Mouse (Mus musculus) ovary, adult 10 weeks (tissue): Measurements from ENCODE around the gene Sp2. TPM values are rescaled to one million over a fixed set of nuclear protein-coding genes. Genes with fewer than 3 reads are reported as not detected.

Experiments used
- polyA plus RNA-seq: library from polyadenylated mRNA; stranded (reverse); fragments of 350-450 nt; fragmentation: Illumina TruSeq; extraction: RNeasy Lipid Tissue Mini Kit (QIAGEN cat#74804); gene quantifications from one replicate; pipeline ENCODE4 v1.2.3, GENCODE M21; 2014

Gene Sp2
- 5.3 TPM for polyA plus RNA-seq

DNA sequence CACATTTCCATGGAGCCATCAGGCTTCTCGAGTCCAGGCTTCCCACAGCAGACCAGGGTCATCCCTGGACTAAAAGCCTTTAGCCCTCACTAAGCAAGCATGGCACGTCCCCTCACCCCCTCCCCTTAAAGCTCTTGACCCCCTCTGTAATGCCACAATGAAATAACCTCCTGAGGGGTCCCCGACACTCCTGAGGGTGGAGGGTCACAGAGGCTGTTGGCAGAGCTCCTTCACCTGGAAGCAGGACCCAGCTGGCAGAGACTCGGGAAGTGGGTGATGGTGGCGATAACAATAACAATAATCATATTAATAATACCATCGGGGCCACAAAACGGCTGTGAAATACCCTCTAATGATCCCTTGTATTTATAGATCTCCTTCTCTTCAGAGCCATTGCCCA, at the start of gene Sp2:
TSS of gene Sp2 (minus strand) at position 101 of the 400 bp plus-strand sequence.

GRCm38 (mm10) chr11:97029686-97030417, 47.1 kb upstream of the Sp2 start, which contains the start of gene Scrn2:
Scrn2 (plus strand) TSS chr11:97029938.

DNA sequence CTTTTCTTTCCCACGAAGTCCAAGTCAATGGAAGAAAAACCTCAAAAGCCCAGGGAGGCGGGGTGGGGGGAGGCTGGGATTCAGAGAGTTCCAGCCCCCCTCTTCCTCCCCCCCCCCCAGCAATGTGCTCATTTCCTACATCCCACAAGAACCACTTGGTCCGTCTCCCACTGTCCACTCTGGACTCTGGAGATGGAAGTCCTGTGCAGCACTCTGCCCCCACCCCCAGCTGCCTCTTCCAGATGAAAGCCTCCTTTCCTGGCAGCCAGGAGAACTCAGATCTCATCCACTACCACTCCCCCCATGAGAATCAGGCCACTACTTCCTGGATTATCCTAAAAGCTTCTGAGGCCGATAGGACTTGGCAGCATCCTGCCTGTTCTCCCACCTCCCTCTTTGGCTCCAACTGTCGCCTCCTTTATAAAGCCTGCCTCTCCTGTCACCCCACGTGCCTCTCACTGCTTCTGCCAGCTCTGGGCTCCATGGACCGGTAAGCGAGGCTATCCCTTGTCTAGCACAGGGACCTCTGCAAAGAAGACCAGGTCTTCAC, 30.4 kb upstream of the Sp2 start, which contains the start of gene Sp6:
TSS of gene Sp6 (plus strand) at position 274 of the 550 bp plus-strand sequence.

DNA sequence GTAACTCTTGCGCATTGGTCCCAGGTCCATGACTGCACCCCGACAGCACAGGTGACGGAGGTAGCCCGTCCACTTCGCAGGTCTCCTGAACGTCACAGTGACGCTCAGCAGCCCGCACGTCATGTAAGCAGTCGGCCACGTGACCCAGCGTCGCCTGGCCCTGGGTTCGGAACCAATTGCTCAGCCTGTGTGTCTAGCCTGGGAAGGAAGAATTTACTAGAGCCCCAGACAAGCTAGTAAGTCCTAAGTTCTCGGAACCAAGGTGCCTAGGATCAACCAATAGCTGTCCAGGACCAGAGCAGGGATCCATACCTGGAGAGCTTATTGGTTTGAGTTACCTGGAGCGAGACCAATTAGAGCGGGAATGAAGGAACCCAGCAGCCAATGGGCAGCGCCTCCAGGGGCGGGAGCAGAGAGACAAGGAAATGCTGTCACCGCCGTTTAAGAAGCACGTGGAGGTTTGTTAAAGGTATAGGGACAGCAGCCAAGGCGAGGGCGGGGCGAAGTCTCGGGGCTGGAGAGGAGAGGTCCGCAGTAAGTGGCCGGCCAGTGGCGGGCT, 38.9 kb downstream of the Sp2 start, which contains the start of gene Pnpo:
TSS of gene Pnpo (minus strand) at position 241 of the 559 bp plus-strand sequence.

GRCm38 (mm10) chr11:96928088-96928487, 54.7 kb downstream of the Sp2 start, which contains the start of gene Prr15l:
Prr15l (plus strand) TSS chr11:96928104.

DNA sequence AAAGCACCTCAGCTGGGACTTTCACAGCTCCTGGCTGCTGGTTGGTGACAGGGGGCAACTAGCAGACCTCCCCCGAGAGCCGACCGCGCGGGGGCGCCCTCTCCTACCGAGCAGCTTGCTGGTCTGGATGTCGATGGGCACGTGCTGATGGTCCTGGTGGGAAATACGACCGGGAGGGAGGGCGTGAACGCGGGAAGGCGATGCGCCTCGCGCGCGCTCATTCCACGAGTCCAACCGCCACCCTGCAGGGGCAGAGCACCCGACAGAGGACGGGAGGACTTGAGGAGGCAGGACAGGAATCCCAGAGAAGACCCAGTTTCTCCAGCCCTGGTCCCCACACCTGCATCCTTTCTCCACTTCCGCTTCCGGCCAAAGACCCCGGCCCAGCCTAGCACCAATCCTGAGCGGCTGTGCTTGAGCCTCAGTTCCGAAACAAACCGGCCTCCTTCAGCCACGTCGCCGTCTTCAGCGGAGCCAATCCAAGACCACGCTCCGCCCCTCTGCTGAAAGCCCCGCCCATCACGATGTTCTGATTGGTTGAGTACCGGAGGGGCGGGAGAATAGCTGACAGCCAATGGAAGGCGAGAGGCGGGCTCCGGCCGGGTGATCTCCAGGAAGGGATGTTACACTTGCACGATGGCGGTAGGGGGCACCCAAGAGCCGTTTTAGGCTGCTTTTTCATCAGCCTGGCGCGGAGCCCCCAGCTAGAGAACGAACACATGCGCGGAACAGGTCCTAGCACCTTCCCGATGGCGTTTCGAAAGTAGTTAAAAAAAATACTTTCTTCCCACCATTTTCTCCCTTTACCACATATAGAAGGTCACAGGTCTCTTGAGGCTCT, 66.5 kb downstream of the Sp2 start, which contains the start of gene Cdk5rap3:
TSS of gene Cdk5rap3 (minus strand) at position 453 of the 841 bp plus-strand sequence.

Other genes starting within 250 kb of the Sp2 start
- 2.4 TPM for gene Snx11, start 205.4 kb downstream of the Sp2 start, polyA plus RNA-seq
- 124 TPM for gene Cbx1, start 193.8 kb downstream of the Sp2 start, polyA plus RNA-seq
- 89.7 TPM for gene Nfe2l1, start 153.0 kb downstream of the Sp2 start, polyA plus RNA-seq
- 12.9 TPM for gene Copz2, start 133.1 kb downstream of the Sp2 start, polyA plus RNA-seq
- gene Cdk5rap3, start 66.5 kb downstream of the Sp2 start, polyA plus RNA-seq: 18.0 TPM
- 1.3 TPM for gene Prr15l, start 54.9 kb downstream of the Sp2 start, polyA plus RNA-seq
- gene Pnpo, start 39.0 kb downstream of the Sp2 start, polyA plus RNA-seq: 9.2 TPM
- not detected for gene Sp6, start 30.4 kb upstream of the Sp2 start, polyA plus RNA-seq
- gene Scrn2, start 47.0 kb upstream of the Sp2 start, polyA plus RNA-seq: not detected
- gene Lrrc46, start 58.4 kb upstream of the Sp2 start, polyA plus RNA-seq: 0.48 TPM
- 11.5 TPM for gene Mrpl10, start 58.6 kb upstream of the Sp2 start, polyA plus RNA-seq
- gene Osbpl7, start 67.7 kb upstream of the Sp2 start, polyA plus RNA-seq: not detected
- not detected for gene Tbx21, start 132.4 kb upstream of the Sp2 start, polyA plus RNA-seq
- gene Tbkbp1, start 168.5 kb upstream of the Sp2 start, polyA plus RNA-seq: not detected
- gene Kpnb1, start 204.9 kb upstream of the Sp2 start, polyA plus RNA-seq: 205 TPM